Mouse (Mus musculus): ENCODE data around the gene Dpf2. TPM values are rescaled to one million over a fixed set of nuclear protein-coding genes. Genes with fewer than 3 reads are reported as not detected.

The Dpf2 gene
- polyA plus RNA-seq, 1 experiment from 2014 or later = 77.7 TPM

DNA sequence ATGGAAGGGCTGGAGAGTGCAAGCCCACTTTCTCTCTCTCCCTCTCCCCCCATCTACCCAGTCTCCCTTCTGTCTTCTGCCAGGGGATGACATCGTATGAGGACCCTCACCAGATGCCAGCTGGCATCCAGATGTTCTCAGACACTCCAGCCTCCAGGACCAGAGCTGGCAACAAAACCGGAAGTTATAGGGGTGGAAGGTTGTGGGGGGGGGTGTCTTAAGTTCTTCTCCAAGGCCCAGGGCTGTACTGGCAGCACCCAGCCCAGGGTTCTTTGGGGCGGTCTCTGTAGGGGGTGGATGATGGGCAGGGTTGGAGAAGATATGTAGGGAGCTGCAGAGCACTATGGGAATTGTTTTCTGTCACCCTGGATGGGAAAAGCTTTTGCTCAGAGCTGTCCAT is 15.7 kb upstream of the Dpf2 start:
- DNase-seq (ENCODE audit: low spot score) (peak; percentile 21), ATAC-seq (no peak)
- Histone ChIP-seq H3K4me1 (ENCODE audit: insufficient read depth, low read depth, low read length) (peaks cover 29% of the 10 kb centered on the region), H3K4me2 (replicated peaks; ENCODE audit: low read depth, low read length) (no peak overlapping the region), H3K4me3 (ENCODE audit: low read depth, low read length) (no peak overlapping the region), H3K27ac (ENCODE audit: low read length) (peak overlapping the region; percentile 86; the same call in 1 of the 2 replicates), H3K27me3 (replicated peaks; ENCODE audit: insufficient read depth, low read length) (no peaks in the 10 kb centered on the region), H3K36me3 (ENCODE audit: insufficient read depth, low read length) (no peaks in the 10 kb centered on the region), H3K9ac (replicated peaks; ENCODE audit: low read depth) (no peak overlapping the region), H3K9me3 (ENCODE audit: low read length) (no peaks in the 10 kb centered on the region)
- WGBS = 42% methylated on average over 3 of the region's 3 CpGs
- TF ChIP-seq CTCF (IDR thresholded peaks at IDR 0.05) = no peak
- TF ChIP-seq EP300 (IDR thresholded peaks at IDR 0.05) = no peak

DNA sequence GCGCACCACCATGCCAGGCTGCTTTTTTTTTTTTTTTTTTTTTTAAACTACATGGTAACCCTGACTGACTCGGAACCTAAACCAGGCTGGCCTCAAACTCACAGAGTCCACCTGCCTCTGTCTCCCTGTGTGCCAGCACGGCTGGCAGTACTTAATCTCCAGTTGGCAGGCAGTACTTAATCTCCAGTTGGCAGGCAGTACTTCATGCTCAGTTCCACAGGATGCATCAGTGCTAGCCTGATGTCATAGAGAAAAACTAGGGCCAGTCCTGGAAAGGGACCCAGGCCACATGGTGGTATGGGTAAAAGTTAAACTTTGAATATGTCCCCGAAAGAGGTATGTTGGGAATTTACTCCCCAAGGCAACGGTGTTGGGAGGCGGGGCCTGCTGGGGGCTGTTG is 15.3 kb upstream of the Dpf2 start:
- WGBS = 61% methylated on average over 6 of the region's 6 CpGs
- Histone ChIP-seq H3K27ac (ENCODE audit: low read length) (no peak overlapping the region), H3K4me3 (ENCODE audit: low read depth, low read length) (no peak overlapping the region), H3K4me2 (replicated peaks; ENCODE audit: low read depth, low read length) (no peak overlapping the region), H3K9ac (replicated peaks; ENCODE audit: low read depth) (no peak overlapping the region), H3K36me3 (ENCODE audit: insufficient read depth, low read length) (no peaks in the 10 kb centered on the region), H3K4me1 (ENCODE audit: insufficient read depth, low read depth, low read length) (peaks cover 31% of the 10 kb centered on the region), H3K9me3 (ENCODE audit: low read length) (no peaks in the 10 kb centered on the region), H3K27me3 (replicated peaks; ENCODE audit: insufficient read depth, low read length) (no peaks in the 10 kb centered on the region)
- no peak for ATAC-seq
- TF ChIP-seq CTCF (IDR thresholded peaks at IDR 0.05) (no peak), EP300 (IDR thresholded peaks at IDR 0.05) (no peak)
- no peak for DNase-seq (ENCODE audit: low spot score)

DNA sequence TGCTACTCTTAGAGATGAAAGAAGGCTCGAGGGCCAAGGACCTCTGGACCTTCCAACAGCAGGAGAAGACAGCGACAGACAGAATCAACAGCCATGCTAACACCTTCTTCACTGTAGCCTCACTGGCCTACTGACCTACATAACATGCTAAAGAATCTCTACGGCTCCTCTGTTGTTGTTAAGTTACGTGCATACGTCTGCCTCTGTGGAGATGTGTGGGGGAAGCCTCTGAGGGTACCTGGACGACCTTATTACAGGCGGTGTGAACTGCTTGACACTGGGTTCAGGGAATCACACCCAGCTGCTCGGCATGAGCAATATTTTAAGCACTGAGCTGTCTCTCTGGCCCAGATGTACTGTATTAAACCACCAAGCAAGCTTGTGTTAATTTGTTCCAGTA is 14.7 kb upstream of the Dpf2 start:
- TF ChIP-seq EP300 (IDR thresholded peaks at IDR 0.05) = no peak
- no peak for TF ChIP-seq CTCF (IDR thresholded peaks at IDR 0.05)
- no peak overlapping the region for H3K27ac ChIP-seq (ENCODE audit: low read length)
- WGBS = 79% methylated on average over 8 of the region's 8 CpGs

DNA sequence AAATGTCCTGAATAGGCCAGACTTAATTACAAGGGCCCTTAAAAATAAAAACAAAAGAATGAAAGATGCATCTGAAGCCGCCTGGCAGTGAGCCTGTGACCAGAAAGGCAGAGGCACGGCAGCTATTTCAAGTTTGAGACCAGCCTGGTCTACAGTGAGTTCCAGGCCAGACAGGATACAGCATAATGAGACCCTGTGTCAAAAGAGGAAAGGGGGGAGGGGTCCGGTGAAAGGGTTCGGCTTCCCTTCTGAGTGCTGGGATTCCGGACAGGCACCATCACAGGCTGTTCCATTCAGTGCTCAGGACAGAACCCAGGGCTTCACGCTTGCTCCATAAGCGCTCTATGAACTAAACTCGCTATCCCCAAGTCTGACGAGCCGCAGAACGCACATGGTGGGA is 14.2 kb upstream of the Dpf2 start:
- Histone ChIP-seq H3K36me3 (ENCODE audit: insufficient read depth, low read length) (no peaks in the 10 kb centered on the region), H3K4me3 (ENCODE audit: low read depth, low read length) (no peak overlapping the region), H3K27ac (ENCODE audit: low read length) (no peak overlapping the region), H3K9me3 (ENCODE audit: low read length) (no peaks in the 10 kb centered on the region), H3K27me3 (replicated peaks; ENCODE audit: insufficient read depth, low read length) (no peaks in the 10 kb centered on the region), H3K4me1 (ENCODE audit: insufficient read depth, low read depth, low read length) (peaks cover 31% of the 10 kb centered on the region), H3K9ac (replicated peaks; ENCODE audit: low read depth) (no peak overlapping the region), H3K4me2 (replicated peaks; ENCODE audit: low read depth, low read length) (no peak overlapping the region)
- TF ChIP-seq CTCF (IDR thresholded peaks at IDR 0.05) (no peak), EP300 (IDR thresholded peaks at IDR 0.05) (no peak)
- DNase-seq (ENCODE audit: low spot score) (no peak), ATAC-seq (no peak)
- WGBS = 75% methylated on average over 11 of the region's 11 CpGs

More for the DNA sequence above, 14.7 kb upstream of the Dpf2 start:
- DNase-seq (ENCODE audit: low spot score) (no peak), ATAC-seq (no peak)
- Histone ChIP-seq H3K4me3 (ENCODE audit: low read depth, low read length) (no peak overlapping the region), H3K36me3 (ENCODE audit: insufficient read depth, low read length) (no peaks in the 10 kb centered on the region), H3K9me3 (ENCODE audit: low read length) (no peaks in the 10 kb centered on the region), H3K9ac (replicated peaks; ENCODE audit: low read depth) (no peak overlapping the region), H3K4me1 (ENCODE audit: insufficient read depth, low read depth, low read length) (peaks cover 31% of the 10 kb centered on the region), H3K4me2 (replicated peaks; ENCODE audit: low read depth, low read length) (no peak overlapping the region), H3K27me3 (replicated peaks; ENCODE audit: insufficient read depth, low read length) (no peaks in the 10 kb centered on the region)

DNA sequence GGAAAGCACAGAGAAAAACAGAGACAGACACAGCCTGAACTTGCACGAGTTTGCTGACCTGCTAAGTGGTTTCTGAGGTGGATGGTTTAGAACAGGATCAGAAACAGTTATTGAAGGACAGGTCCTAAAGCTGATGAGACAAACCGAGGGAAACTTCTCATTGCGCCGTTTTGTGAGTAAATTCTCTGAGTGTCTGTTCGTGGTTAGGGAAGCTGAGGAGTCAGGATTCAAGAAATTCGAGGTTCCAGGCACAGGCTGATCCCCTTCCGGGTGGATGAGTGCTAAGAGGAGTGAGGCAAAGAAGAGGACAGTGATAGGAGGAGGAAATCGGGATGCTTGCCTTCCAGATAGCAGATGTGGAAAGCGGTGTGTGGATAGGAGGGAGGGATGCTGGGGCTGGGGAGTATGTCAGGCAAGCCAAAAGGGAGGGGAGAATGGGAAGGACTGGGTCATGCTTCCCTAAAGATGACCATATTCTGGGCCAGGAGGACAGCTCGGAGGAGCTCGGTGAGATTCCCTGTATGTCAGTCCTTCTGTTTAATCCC is 12.6 kb upstream of the Dpf2 start:
- H3K36me3 ChIP-seq (ENCODE audit: insufficient read depth, low read length) = no peaks in the 10 kb centered on the region
- H3K4me1 ChIP-seq (ENCODE audit: insufficient read depth, low read depth, low read length) = peaks cover 37% of the 10 kb centered on the region
- peak overlapping the region; percentile 71 for H3K4me3 ChIP-seq (ENCODE audit: low read depth, low read length)
- no peaks in the 10 kb centered on the region for H3K27me3 ChIP-seq (replicated peaks; ENCODE audit: insufficient read depth, low read length)
- H3K27ac ChIP-seq (ENCODE audit: low read length) = peak overlapping the region; percentile 94
- WGBS = 23% methylated on average over 11 of the region's 11 CpGs
- 0 out of 2 replicates have a peak overlapping the region, but pooled peaks have one; percentile 19 for H3K9ac ChIP-seq (replicated peaks; ENCODE audit: low read depth)
- ATAC-seq (no peak), DNase-seq (ENCODE audit: low spot score) (peak; percentile 35)
- H3K4me2 ChIP-seq (replicated peaks; ENCODE audit: low read depth, low read length) = peak overlapping the region; percentile 93
- H3K9me3 ChIP-seq (ENCODE audit: low read length) = no peaks in the 10 kb centered on the region
- TF ChIP-seq EP300 (IDR thresholded peaks at IDR 0.05) = no peak; the same call in 1 of the 2 replicates
- no peak for TF ChIP-seq CTCF (IDR thresholded peaks at IDR 0.05)

DNA sequence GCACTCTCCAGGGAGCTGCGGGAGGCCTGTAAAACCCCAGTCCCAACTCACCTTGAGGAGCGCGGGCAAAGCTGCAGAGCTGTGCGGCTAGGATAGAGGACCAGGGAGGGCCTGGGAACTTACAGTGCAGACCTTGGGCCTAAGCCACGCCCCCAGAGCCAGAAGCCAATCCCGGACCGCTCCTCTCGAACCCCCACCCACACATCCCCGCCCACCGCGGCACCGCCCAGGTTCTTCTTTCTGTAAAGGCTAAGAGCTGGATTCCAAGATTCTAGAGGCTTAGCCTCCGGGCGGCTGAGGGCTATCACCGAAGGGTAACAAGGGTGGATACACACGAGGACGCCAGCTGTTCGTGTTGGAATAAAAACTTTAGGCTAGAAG is 11.9 kb upstream of the Dpf2 start, which contains the start of gene Cdc42ep2:
Gene Cdc42ep2 (minus strand): TSS at position 104 of the 381 bp plus-strand sequence.
- Histone ChIP-seq H3K36me3 (ENCODE audit: insufficient read depth, low read length) (no peaks in the 10 kb centered on the region), H3K27ac (ENCODE audit: low read length) (peak within 1 kb of the TSS; percentile 94), H3K4me1 (ENCODE audit: insufficient read depth, low read depth, low read length) (peaks cover 32% of the 10 kb centered on the region), H3K27me3 (replicated peaks; ENCODE audit: insufficient read depth, low read length) (no peaks in the 10 kb centered on the region), H3K9me3 (ENCODE audit: low read length) (no peaks in the 10 kb centered on the region), H3K4me2 (replicated peaks; ENCODE audit: low read depth, low read length) (peak within 1 kb of the TSS; percentile 93), H3K4me3 (ENCODE audit: low read depth, low read length) (peak within 1 kb of the TSS; percentile 71), H3K9ac (replicated peaks; ENCODE audit: low read depth) (peak within 1 kb of the TSS; percentile 78)
- 0% methylated on average over 17 of the region's 18 CpGs for WGBS
- TF ChIP-seq CTCF (IDR thresholded peaks at IDR 0.05) = no peak
- TF ChIP-seq EP300 (IDR thresholded peaks at IDR 0.05) = no peak
- DNase-seq (ENCODE audit: low spot score) (peak; percentile 99), ATAC-seq (peak; percentile 92)

Measured in lung, postnatal 0 days (tissue).